Mouse (Mus musculus) ovary, postnatal 10 days (tissue): ENCODE measurements around the gene Adamts9.
A peak's percentile ranks its signal among the peaks of the same experiment; 100 is the strongest.

Experiments
- DNase-seq: peaks from one replicate; pipeline ENCODE4 v3.0.0; 2022; ENCODE audit warnings: low spot score

The Adamts9 gene

DNA sequence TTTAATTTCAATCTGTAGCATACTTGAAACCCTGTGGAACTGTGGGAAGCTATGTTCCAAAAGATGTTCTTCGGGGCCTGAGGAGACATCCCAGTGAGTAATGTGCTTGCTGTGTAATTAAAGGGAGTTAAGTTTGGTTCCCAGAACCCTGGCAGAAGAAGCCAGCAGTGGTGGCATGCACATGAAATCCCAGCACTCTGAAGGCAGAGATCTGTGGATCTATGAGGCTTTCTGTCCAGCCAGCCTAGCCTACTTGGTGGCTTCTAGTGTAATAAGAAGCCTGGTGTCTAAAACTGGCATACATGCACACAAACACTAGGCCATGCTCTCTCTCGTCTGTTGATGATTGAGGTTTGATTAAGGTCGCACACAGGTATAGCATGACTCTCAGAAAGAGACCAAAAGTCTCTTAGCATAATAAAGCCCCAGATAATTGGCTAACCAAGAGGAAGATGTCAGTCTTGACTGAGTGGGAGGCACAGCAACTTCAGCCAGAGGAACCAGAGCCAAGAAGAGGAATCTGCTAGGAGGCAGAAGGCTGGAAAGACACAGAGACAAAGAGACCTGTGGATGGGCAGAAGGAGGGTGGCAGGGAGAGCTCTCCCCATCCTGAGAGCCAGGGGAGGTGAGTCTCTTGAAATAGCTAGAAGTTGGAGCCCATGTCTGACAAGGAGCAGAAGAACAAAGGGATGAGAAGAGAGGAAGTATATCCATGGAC lies 138.9 kb downstream of the Adamts9 start:
- DNase-seq: no peak

DNA sequence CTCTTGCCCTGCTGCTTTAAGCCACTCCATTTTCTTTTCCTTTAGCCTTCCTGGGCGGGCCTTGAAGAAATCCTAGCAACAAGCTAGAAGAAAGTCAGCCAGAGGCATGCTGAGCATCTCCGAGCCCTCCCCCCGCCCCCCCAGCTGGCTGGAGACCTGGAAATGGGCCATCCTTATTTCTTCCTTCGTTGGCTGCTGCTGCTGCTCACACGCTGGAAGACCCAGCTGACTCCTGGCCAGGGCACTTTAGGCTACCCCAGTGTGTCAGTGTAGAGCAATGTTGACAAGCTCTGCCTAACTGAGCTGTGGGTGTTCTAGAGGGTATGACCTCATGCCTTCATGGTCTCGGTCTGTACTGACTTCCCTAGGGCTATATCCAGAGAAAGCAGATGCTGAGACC lies 140.1 kb downstream of the Adamts9 start:
- no peak for DNase-seq

DNA sequence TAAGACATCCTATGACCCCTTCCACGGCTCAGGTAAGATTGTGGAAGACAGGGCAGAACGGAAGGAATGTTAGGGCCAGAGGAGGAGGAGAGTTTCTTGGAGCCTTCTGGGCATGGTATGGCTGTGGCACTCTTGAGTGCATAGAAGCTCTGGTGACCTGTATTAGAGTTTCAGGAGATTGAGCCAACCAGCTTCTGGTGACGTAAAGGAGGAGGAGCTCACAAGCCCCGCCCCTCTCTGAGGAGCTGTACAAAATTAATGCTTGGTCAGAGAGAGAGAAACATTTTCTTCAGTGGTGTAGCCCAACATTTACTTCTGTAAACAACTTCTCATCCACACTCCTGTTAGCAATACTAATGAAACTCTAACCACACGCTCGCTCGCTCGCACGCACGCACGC lies 140.9 kb downstream of the Adamts9 start:
- no peak for DNase-seq

DNA sequence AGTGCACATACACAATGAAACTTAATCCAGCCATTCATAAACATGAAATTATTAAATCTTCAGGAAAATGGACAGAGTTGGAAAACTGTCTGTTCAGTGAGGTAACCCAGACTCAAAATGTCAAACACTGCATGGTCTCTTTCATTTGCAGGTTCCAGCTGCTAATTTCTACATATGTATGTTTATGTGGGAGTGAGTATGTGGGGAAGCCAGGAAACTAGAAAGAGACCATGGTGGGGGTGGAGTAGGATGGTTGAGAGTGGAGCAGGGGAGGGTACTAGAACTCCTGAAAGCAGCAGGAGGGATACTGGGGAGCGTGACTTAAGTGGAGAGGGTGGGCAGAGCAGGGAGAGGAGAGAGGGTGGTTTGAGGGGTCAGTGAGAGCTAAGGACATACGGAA lies 141.8 kb downstream of the Adamts9 start:
- no peak for DNase-seq

DNA sequence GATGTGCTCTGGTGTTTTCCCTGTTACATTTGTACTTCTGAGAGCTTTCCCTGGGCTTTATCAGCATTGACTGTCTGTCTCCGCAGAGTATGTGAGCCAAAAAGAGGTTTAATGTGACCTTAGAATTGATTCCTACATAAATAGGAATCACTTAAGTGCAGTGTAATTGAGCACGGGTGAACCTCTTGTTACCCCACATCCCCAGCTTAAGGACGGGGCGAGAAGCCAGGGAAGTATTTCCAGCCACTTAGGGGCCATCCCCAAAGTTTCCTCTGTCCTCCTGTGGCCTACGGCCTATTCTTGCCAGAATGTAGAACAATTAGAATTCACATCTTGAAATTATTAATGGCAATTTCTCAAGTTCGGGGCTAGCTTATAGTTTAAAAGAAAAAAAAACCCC lies 149.5 kb downstream of the Adamts9 start:
- DNase-seq: no peak

DNA sequence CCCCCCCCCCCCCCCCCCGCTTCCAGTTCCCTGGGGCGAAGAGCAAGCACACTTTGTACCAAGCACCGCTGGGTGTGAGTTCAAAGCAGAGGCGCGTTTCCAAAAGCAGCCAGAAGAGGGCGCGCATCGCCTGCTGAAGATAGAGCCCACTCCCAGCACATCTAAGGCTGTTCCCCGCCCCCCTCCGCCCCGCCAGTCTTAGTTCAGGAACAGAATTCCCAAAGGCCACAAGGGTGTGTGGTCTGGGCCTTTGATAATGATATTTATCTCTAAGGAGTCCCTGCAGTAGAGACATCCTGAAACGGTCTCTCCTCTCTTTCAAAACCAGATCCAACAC lies 155.9 kb downstream of the Adamts9 start:
- peak; percentile 87 for DNase-seq

DNA sequence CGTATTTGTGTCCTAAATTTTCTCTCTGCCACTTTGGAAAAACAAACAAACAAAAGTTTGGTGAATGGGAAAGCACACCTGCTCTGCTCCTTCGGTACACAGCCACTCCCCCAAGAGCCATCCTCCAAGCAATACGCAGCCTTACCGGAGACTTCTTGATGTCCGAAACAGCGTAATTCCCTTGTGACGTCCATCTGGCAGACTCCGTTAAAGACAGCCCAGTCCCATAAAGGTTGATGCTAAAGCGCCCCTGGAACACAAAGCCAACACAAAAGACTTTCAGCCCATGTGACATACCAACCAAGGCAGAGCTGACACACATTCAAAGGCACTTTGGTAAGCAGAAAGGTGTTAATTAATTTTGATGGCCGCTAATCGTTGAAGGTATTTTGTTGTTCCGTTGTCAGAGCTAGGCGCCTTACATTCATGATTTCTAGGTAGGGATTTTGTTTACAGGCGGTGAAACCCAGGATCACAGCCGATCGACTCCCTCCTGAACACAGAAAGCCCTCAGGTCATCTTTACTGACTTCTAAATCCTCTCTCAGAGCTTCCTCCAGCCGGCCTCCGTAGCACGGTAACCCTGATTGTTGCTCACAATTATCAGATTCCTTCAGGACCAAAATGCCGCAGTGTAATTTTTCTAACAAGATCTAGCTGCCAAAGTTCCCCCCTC lies 156.5 kb downstream of the Adamts9 start:
- DNase-seq: no peak

DNA sequence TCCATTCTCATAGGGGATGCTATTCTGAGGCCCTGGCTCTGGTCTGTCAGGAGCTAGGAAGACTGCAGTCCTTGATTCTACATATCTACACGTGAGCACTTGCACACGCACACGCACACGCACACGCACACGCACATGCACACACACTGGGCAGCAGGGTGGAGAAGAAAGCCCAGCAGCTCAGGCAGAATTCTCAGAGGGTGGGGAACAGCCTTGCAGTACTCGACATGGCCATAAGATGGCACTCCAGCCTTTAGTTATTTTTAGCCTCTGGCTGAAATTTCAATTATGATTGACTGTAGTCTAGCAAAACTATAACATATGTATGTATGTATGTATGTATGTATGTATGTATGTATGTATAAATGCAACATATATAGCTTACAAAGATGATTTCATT lies 158.5 kb downstream of the Adamts9 start:
- peak; percentile 37 for DNase-seq

DNA sequence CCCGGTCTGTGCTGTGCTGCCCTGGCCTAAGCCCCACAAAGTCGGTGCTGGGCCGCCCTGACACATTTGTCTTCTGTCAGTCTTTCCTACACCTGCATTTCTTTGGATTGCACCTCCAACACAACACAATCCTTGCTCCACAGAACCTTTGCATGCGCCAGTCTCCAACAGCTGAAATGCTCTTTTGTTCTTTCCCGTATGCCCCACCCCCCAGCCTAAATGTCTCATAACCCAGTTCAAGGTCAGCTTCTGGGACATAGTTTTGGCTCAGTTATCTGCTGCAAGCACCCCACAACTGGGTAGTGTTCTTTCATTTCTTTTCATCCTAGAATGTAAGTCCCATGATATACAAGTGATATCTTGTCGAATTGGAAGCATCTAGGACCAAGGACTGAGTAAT lies 161.8 kb downstream of the Adamts9 start:
- DNase-seq: no peak

DNA sequence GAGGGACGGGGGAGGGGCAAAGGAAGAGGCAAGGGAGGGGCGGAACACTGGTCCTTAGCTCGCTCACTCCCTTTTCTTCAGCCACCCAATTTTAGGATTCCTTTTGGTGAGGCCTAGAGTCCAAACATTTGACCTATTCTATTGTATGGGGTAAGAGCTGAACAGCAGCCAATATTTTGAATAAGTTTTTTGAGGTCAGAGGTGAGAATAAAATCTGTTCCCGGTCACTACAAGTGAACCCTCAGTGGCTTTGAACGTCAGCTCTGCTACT lies 163.4 kb downstream of the Adamts9 start:
- no peak for DNase-seq

DNA sequence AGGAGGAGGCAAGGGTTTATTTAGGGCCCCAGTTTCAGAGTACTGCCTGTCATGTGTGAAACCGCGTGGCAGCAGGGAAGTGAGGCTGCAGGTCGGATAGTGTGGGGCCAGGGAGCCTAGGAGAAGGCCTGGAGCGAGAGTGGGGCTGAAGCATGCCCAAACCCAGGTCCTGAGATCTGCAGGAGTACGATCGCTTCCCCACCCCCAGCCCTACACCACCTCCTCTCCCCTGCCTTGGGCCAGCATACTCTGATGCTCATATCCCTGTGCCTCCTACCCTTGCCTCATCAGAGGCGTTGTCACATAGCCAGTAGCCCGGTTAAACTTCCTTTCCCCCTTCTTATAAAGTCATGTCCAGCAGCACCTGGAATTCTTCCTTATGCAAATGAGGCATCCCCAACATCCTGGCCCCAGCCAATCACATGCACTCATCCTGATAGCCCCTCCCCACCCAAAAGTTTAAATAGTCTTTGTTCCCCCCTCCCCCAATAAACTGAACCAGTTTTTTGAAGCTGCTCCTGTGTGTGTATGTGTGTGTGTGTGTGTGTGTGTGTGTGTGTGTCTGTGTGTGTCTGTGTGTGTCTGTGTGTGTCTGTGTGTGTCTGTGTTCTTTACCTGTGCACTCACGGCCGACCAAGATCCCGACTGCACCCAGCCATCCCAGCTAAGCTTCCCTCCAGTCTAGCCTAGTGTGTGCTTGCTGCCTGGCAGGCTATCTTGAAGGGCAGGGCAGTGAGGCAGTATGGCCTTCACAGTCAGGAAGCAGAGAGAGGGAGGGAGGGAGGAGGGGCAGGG lies 164.0 kb downstream of the Adamts9 start:
- no peak for DNase-seq

DNA sequence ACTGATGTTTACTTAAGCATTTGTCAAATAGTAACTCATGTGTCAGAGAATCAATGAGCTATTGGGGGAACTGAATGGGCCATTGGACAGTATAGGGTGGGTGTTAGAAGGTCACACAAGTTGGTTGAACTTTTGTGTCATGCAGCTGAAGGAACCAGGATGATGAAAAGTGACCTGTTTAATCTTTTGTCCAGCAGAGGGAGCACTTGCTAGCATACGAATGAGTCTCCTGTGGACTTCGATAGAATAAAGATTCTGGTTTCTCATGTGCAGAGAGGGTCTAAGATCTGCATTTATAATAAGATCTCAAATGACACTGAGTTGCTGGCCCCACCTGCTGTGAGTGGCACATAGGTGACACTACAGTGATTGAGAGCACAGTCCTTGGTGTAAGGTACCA lies 166.9 kb downstream of the Adamts9 start:
- DNase-seq: no peak

DNA sequence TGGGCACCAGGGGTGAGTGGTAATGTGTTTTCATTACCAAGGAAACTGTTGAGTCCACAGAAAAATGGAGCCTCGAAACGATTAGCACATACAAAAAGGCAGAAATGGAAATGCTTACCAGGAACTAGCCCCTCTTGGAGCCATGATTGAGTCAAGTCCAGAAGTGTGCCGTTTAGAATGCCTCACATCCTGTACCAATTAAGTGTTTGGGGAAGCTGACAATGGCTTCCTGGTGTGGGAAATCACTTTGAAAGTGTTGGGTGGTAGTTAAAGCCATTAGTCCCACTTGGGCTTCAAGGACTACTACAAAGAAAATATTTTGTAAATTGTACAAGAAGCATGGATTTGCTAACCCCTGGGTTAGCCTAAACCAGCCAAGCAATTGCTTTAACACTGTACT lies 180.9 kb downstream of the Adamts9 start:
- DNase-seq: no peak

DNA sequence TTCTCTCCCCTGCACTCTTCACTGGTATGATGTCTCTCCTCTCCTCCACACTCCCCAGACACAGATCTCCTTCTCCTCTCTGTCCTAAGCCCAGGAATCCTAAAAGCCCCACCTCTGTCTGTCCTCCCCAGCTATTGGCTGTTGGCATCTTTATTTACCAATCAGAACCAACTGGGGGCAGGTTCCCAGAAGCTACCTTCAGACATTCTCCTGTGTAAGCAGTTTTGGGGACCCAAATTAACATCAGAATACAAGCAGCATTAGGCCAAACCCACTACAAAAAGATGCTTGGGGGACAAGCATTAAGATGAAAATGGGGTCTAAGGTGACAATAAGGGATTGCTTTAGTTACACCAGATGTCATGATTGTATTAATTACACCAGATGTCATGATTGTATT lies 183.7 kb downstream of the Adamts9 start:
- DNase-seq: no peak

DNA sequence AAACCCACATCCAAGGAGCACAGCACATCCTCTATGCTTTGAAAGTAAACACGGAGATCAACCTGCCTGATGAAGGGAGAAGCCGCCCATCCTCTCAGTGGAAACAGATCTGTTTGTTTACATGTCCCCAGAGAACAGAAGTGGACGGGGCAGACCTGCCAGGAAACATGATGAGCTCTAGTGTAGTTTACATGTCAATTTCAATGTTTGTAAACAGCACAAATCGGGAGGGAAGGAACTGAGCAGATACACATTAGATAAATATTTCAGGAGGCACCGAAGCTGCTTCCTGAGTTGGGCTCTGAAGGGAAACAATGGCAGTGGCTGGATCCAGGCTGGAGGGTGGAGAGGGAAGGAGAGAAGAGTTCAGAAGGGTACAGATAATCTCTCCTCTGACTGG lies 187.5 kb downstream of the Adamts9 start:
- DNase-seq: no peak

DNA sequence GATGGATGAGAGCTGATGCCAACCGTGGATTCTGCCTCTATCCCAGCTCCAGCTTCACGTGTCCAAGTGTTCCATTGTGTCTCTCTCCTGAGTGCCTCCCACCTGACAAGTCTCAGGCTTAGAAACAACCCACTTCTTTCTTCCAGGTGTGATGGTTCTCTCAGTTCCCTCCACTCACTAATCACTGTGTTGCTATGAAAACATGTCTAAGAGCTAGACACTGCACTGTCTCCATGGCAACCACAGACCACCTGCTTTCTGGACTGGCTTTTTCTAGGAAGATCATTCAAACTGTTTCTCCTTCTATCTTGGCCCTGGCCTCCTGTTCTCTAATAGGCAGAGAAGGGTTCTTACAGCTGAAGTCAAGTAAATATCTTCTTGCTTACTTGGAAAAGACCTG lies 190.6 kb downstream of the Adamts9 start:
- no peak for DNase-seq

DNA sequence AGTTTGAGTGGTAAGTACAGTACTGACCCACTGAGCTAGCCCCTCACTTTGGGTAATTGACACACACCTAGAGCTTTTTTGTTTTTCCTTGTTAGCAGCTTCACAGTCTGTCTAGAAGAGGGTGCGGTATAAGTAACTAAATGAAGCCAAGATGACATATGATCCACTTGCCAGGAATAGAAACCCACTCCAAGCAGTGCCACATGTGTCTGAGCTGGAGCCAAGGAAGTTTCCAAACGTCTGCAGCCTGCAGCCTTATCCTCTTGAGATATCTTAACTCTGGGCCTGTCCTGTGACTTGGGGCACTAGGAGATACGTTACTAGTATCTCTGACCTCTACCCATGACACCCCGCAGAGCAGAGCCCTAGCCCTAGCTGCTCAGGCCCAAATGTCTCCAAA lies 193.9 kb downstream of the Adamts9 start:
- no peak for DNase-seq

DNA sequence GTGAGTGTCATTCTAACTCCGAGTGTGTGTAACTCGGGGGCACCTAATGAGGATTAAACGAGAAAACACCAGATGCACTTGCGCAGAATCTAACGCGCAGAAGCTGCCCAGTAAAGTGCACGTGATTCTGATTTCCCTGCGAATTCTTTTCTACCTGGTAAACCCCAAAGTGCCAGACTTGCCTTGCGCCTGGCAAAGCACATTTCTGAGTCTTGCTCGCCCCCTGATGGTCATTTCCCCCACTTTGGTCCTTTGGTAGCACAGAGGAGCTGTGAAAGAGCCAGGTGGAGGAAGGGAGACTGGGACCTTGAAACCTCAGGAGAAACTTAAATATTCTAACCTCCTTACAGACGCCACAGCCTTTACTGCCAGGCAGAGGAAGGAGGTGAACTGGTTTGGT lies 199.7 kb downstream of the Adamts9 start:
- DNase-seq: peak; percentile 52

DNA sequence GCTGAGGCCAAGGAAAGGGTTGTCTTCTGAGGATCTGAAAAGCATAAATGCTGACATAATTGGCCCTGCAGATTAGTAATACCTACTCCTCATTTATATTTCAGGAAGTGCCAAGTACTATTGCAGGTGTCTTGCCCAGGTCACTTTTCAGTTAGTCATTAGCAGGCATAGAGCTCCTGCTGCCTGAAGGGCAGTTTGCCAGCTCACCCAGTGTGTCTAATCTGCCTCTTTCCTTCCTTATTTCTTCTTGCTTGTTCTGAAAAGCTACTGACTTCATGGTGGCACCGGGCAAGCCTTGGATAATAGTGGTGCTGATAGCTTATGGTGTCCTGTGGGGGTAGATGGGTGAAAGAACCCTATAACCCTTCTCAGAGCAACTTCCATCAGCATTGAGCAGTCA lies 206.2 kb downstream of the Adamts9 start:
- no peak for DNase-seq

DNA sequence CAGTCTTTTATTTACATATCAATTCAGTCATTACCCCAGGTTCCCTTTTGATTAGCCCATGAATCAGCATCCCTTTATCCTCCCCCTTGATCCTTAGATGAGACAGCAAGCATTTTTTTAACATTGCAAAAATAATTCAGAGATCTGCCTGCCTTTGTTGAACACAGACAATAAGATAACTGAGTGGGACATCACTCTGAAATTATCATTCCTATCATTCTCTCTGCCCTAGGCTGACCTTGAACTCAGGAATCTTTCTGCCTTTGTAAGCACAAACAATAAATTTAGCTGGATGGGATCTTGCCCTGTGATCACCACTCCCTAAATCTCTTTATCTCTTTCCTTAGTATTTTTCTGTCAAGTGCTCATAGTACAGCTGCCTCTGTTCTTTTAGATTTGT lies 209.6 kb downstream of the Adamts9 start:
- no peak for DNase-seq

DNA sequence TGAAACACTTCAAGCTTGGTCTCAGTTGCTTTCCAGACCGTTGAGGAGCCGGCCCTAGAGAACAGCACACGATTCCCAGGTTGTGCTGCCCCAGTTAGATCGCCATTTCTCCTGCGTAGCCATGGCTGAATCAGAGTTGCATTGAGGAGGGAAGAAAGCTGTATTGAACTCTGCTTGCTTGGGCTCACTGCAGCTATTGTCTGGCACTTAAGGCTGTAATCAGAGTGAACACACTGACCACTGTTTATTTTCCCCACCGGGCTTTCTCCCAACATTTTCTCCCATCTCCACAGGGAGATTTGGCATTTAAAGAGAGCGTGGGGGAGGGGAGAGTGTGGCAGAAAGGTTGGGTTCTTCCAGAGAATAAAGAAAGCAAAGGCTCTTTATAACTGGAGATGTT lies 214.8 kb downstream of the Adamts9 start:
- DNase-seq: no peak

DNA sequence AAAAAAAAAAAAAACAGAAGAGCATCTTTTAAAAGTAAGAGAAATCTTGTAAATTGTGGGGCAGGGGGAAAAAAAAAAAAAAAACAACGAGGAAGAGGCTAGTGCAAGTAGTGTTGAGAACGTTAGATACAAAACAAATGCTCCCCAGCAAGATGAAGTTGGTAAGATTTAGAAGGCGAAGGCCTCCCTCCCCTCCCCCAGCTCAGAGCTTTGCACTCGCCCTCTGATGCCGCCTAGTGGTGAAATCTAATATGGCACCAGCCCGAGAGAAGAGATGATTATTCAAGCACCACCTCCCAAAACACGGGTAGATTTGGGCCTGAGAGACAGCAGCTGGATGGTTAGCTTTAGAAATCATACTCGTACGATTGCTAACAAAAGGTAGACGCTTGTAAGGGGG lies 215.2 kb downstream of the Adamts9 start:
- peak; percentile 81 for DNase-seq

DNA sequence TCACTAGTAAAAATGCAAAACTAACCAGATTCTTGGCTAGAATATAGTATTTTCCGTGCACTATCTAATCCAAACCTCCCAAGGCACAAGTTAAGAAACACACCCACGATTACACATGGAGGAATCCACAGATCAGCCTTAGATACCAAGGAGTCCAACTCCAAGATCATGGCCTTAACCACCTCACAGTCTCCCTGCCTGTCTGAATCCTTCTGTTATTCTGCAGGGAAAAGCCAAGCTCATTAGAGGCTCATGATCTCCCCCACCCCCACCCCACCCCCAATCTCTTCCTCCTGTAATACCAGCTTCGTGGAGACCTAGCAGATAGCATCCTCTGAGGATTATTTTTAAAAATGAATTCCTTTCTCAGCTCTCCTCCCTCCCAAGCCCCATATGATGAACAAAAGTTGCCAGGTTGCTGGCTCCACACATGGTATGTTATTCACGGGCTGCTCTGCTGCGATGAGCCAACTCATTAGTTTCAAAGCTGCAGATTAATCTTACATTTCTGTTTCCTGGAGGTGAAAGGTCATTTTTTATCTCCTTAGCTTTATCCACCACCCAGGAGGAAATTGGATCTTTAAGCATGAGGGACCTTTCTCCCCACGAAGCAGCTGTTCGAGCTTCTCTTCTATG lies 215.8 kb downstream of the Adamts9 start:
- DNase-seq: no peak
